Comparison of ENCODE assay signal across 8 mouse cellular contexts in genomic region chr11:117832086-117832969, GRCm38 (mm10). TPM values are rescaled to one million over a fixed set of nuclear protein-coding genes. Genes with fewer than 3 reads are reported as not detected.
DNase-seq lines count a peak whose midpoint lies in the region; ATAC-seq and TF ChIP-seq lines count a peak whose summit lies in the region.

No protein-coding gene starts in this region.

- H3K27ac ChIP-seq in intestine, embryonic 15.5 days, result peak overlapping the region; percentile 39
- no peak overlapping the region for H3K27ac ChIP-seq in limb, embryonic 14.5 days (replicated peaks; ENCODE audit: low read depth, low read length)
- H3K27ac ChIP-seq in midbrain, embryonic 14.5 days (replicated peaks; ENCODE audit: low read depth, low read length), result no peak overlapping the region

- peak; percentile 28; the same call in 1 of the 2 replicates for ATAC-seq in intestine, embryonic 15.5 days
- peak; percentile 39; the same call in 1 of the 2 replicates for ATAC-seq in limb, embryonic 14.5 days (ENCODE audit: low FRiP score, low read depth)
- ATAC-seq in midbrain, embryonic 14.5 days (ENCODE audit: low FRiP score, low TSS enrichment), result peak; percentile 57; the same call in 1 of the 2 replicates

- WGBS in intestine, embryonic 15.5 days, result 26% methylated on average over 28 of the region's 28 CpGs
- WGBS in limb, embryonic 14.5 days, result 20% methylated on average over 27 of the region's 28 CpGs
- 20% methylated on average over 28 of the region's 28 CpGs for WGBS in midbrain, embryonic 14.5 days

- TF ChIP-seq POLR2A in limb, embryonic 14.5 days (IDR thresholded peaks at IDR 0.05; ENCODE audit: borderline replicate concordance, extremely low read depth, insufficient read depth, insufficient read length), result no peak

- no peaks in the 10 kb centered on the region for H3K27me3 ChIP-seq in intestine, embryonic 15.5 days (replicated peaks)
- no peaks in the 10 kb centered on the region for H3K27me3 ChIP-seq in limb, embryonic 14.5 days (ENCODE audit: control insufficient read depth, insufficient read depth, low read length)
- no peaks in the 10 kb centered on the region for H3K27me3 ChIP-seq in midbrain, embryonic 14.5 days (ENCODE audit: control insufficient read depth, insufficient read depth, low read length)

- peak overlapping the region; percentile 59 for H3K4me2 ChIP-seq in intestine, embryonic 15.5 days (replicated peaks)
- peak overlapping the region; percentile 40 for H3K4me2 ChIP-seq in limb, embryonic 14.5 days (replicated peaks; ENCODE audit: low read depth, low read length, severe bottlenecking)
- H3K4me2 ChIP-seq in midbrain, embryonic 14.5 days (ENCODE audit: low read length), result peak overlapping the region; percentile 54

- H3K36me3 ChIP-seq in intestine, embryonic 15.5 days, result no peaks in the 10 kb centered on the region
- H3K36me3 ChIP-seq in limb, embryonic 14.5 days (ENCODE audit: control insufficient read depth, insufficient read depth, low read length), result no peaks in the 10 kb centered on the region
- H3K36me3 ChIP-seq in midbrain, embryonic 14.5 days (ENCODE audit: control insufficient read depth, insufficient read depth, low read length), result no peaks in the 10 kb centered on the region

- no peaks in the 10 kb centered on the region for H3K9me3 ChIP-seq in intestine, embryonic 15.5 days
- no peaks in the 10 kb centered on the region for H3K9me3 ChIP-seq in limb, embryonic 14.5 days (ENCODE audit: control insufficient read depth, low read length)
- no peaks in the 10 kb centered on the region for H3K9me3 ChIP-seq in midbrain, embryonic 14.5 days (ENCODE audit: control insufficient read depth, low read length)

- H3K9ac ChIP-seq in intestine, embryonic 15.5 days, result no peak overlapping the region
- H3K9ac ChIP-seq in limb, embryonic 14.5 days (ENCODE audit: low read depth, low read length, severe bottlenecking), result no peak overlapping the region
- 0 out of 2 replicates have a peak overlapping the region, but pooled peaks have one; percentile 20 for H3K9ac ChIP-seq in midbrain, embryonic 14.5 days (replicated peaks; ENCODE audit: low read length)

- peak overlapping the region; percentile 23 for H3K4me3 ChIP-seq in intestine, embryonic 15.5 days (replicated peaks)
- peak overlapping the region; percentile 13; the same call in 1 of the 2 replicates for H3K4me3 ChIP-seq in limb, embryonic 14.5 days (replicated peaks; ENCODE audit: low read length)
- peak overlapping the region; percentile 30 for H3K4me3 ChIP-seq in midbrain, embryonic 14.5 days (replicated peaks; ENCODE audit: low read depth, low read length)

- H3K4me1 ChIP-seq in intestine, embryonic 15.5 days (replicated peaks), result peaks cover 55% of the 10 kb centered on the region
- peaks cover 17% of the 10 kb centered on the region for H3K4me1 ChIP-seq in limb, embryonic 14.5 days (ENCODE audit: control insufficient read depth, insufficient read depth, low read length)
- no peaks in the 10 kb centered on the region for H3K4me1 ChIP-seq in midbrain, embryonic 14.5 days (ENCODE audit: control insufficient read depth, insufficient read depth, low read length)

- peak; percentile 41 for DNase-seq in urinary bladder, postnatal 10 days (ENCODE audit: low spot score)
- no peak for DNase-seq in urinary bladder, adult 2 months (ENCODE audit: low spot score)
- peak; percentile 86 for DNase-seq in embryo, embryonic 11 days
- peak; percentile 75 to 84 for DNase-seq in gastrocnemius, postnatal 4 days (ENCODE audit: low spot score in 2 of 2)
- DNase-seq in limb, embryonic 14.5 days (ENCODE audit: low spot score), result peak; percentile 45
- peak; percentile 82 for DNase-seq in midbrain, embryonic 14.5 days
- DNase-seq in spleen, postnatal 36 days (ENCODE audit: low spot score in 2 of 2), result peak; percentile 87 to 91

RNA-seq across cellular contexts. Expression of gene Tk1, which starts 6.4 kb away (rescaled TPM):
- 6.5 and 8.8 TPM in 2 replicates for polyA plus RNA-seq in urinary bladder, adult 2 months (2012; rRNA removed)
- 10 to 100 TPM; 38.4 to 43.9 TPM for total RNA-seq in gastrocnemius, postnatal 4 days (2021)
- 144 and 146 TPM in 2 replicates for polyA plus RNA-seq in intestine, embryonic 15.5 days (2015; fragmentation: Nextera tagmentation; extraction: Ambion mirVana)
- 160 and 175 TPM in 2 replicates for polyA plus RNA-seq in limb, embryonic 14.5 days (2012; rRNA removed)
- 128 and 132 TPM in 2 replicates for polyA plus RNA-seq in limb, embryonic 14.5 days (2014; fragmentation: Nextera tagmentation; extraction: Ambion mirVana)
- 12.8 and 18.0 TPM in 2 replicates for polyA plus RNA-seq in midbrain, embryonic 14.5 days (2014; fragmentation: Nextera tagmentation; extraction: Ambion mirVana)

RNA-seq across cellular contexts. Expression of gene Afmid, which starts 6.6 kb away (rescaled TPM):
- 11.8 and 13.1 TPM in 2 replicates for polyA plus RNA-seq in urinary bladder, adult 2 months (2012; rRNA removed)
- 1 to 10 TPM; 6.1 to 9.6 TPM for total RNA-seq in gastrocnemius, postnatal 4 days (2021)
- 8.3 and 8.9 TPM in 2 replicates for polyA plus RNA-seq in intestine, embryonic 15.5 days (2015; fragmentation: Nextera tagmentation; extraction: Ambion mirVana)
- 10.4 TPM in 2 replicates for polyA plus RNA-seq in limb, embryonic 14.5 days (2012; rRNA removed)
- 4.6 and 5.3 TPM in 2 replicates for polyA plus RNA-seq in limb, embryonic 14.5 days (2014; fragmentation: Nextera tagmentation; extraction: Ambion mirVana)
- 4.1 TPM in 2 replicates for polyA plus RNA-seq in midbrain, embryonic 14.5 days (2014; fragmentation: Nextera tagmentation; extraction: Ambion mirVana)

RNA-seq across cellular contexts. Expression of gene Birc5, which starts 16.7 kb away (rescaled TPM):
- polyA plus RNA-seq in urinary bladder, adult 2 months (2012; rRNA removed), result 3.3 and 4.3 TPM in 2 replicates
- total RNA-seq in gastrocnemius, postnatal 4 days (2021), result 10 to 100 TPM; 23.2 to 25.2 TPM
- polyA plus RNA-seq in intestine, embryonic 15.5 days (2015; fragmentation: Nextera tagmentation; extraction: Ambion mirVana), result 307 and 336 TPM in 2 replicates
- polyA plus RNA-seq in limb, embryonic 14.5 days (2012; rRNA removed), result 128 and 138 TPM in 2 replicates
- 267 and 276 TPM in 2 replicates for polyA plus RNA-seq in limb, embryonic 14.5 days (2014; fragmentation: Nextera tagmentation; extraction: Ambion mirVana)
- 27.9 and 50.1 TPM in 2 replicates for polyA plus RNA-seq in midbrain, embryonic 14.5 days (2014; fragmentation: Nextera tagmentation; extraction: Ambion mirVana)

RNA-seq across cellular contexts. Expression of gene Gm20708, which starts 22.9 kb away (rescaled TPM):
- 0.22 TPM in 1 of 2 replicates, not detected in the other for polyA plus RNA-seq in urinary bladder, adult 2 months (2012; rRNA removed)
- total RNA-seq in gastrocnemius, postnatal 4 days (2021), result 1 to 10 TPM; 3.3 to 3.6 TPM
- polyA plus RNA-seq in intestine, embryonic 15.5 days (2015; fragmentation: Nextera tagmentation; extraction: Ambion mirVana), result 0.26 and 0.38 TPM in 2 replicates
- 0.17 and 0.62 TPM in 2 replicates for polyA plus RNA-seq in limb, embryonic 14.5 days (2012; rRNA removed)
- 0.59 and 0.92 TPM in 2 replicates for polyA plus RNA-seq in limb, embryonic 14.5 days (2014; fragmentation: Nextera tagmentation; extraction: Ambion mirVana)
- 0.47 and 1.4 TPM in 2 replicates for polyA plus RNA-seq in midbrain, embryonic 14.5 days (2014; fragmentation: Nextera tagmentation; extraction: Ambion mirVana)

RNA-seq across cellular contexts. Expression of gene Syngr2, which starts 22.9 kb away (rescaled TPM):
- polyA plus RNA-seq in urinary bladder, adult 2 months (2012; rRNA removed), result 90.0 and 106 TPM in 2 replicates
- 10 to 100 TPM; 87.9 to 88.6 TPM for total RNA-seq in gastrocnemius, postnatal 4 days (2021)
- polyA plus RNA-seq in intestine, embryonic 15.5 days (2015; fragmentation: Nextera tagmentation; extraction: Ambion mirVana), result 135 and 151 TPM in 2 replicates
- 41.4 and 58.5 TPM in 2 replicates for polyA plus RNA-seq in limb, embryonic 14.5 days (2012; rRNA removed)
- 68.3 and 75.8 TPM in 2 replicates for polyA plus RNA-seq in limb, embryonic 14.5 days (2014; fragmentation: Nextera tagmentation; extraction: Ambion mirVana)
- polyA plus RNA-seq in midbrain, embryonic 14.5 days (2014; fragmentation: Nextera tagmentation; extraction: Ambion mirVana), result 8.2 and 18.9 TPM in 2 replicates
